Comparison of ENCODE assay signal across 9 mouse cellular contexts in the genomic region with DNA sequence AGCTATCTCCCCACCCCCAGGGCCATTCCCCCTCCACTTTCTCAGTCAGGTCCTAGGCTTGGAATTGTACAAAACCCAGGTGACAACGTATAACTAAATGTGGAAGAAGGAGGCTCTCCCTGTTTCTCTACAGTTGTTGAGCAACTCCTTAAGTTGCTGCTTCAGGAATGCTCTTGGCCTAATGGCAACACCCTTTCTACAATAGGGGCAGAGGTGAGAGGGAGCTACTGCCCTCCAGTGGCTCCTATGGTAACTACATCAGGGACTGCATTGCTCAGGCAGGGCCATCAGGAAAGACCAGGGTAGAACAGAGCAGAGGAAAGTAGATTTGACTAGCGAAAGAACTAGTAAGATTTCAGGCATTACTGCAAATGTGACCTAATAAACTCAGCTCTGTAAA. TPM values are rescaled to one million over a fixed set of nuclear protein-coding genes. Genes with fewer than 3 reads are reported as not detected.
DNase-seq lines count a peak whose midpoint lies in the region; ATAC-seq and TF ChIP-seq lines count a peak whose summit lies in the region.
"Had no signal": no experiment of that assay in that cellular context is flagged by ENCODE, and none has a peak within 500 bp of the region (broad histone marks: within the 10 kb centered on the region; RNA-seq: fewer than 3 reads in every experiment).

No protein-coding gene starts in this region.

- H3K36me3 ChIP-seq in heart, embryonic 12.5 days, result no peaks in the 10 kb centered on the region
- no peaks in the 10 kb centered on the region for H3K36me3 ChIP-seq in heart, embryonic 10.5 days

- DNase-seq in heart, adult 18-20 months, result peak; percentile 86 to 88
- DNase-seq in WW6 (ENCODE audit: low read depth, low spot score), result peak; percentile 81
- DNase-seq in cerebellum, postnatal 25 days, result peak; percentile 64 to 84
- DNase-seq in heart, embryonic 10.5 days (ENCODE audit: low spot score), result peak; percentile 86
- DNase-seq in layer of hippocampus, adult 2 months (ENCODE audit: low spot score in 2 of 2), result peak in 1 of 2 experiments; percentile 38
- peak; percentile 45 to 70 for DNase-seq in thymus, adult 18-20 months

- no peak overlapping the region for H3K27ac ChIP-seq in heart, embryonic 12.5 days (ENCODE audit: poor library complexity, severe bottlenecking)
- no peak overlapping the region; the same call in 1 of the 2 replicates for H3K27ac ChIP-seq in heart, embryonic 10.5 days
- no peak overlapping the region for H3K27ac ChIP-seq in layer of hippocampus, adult 2 months

- peak; percentile 84 for TF ChIP-seq CTCF in layer of hippocampus, adult 2 months (conservative IDR thresholded peaks at IDR 0.05)

- H3K4me2 ChIP-seq in heart, embryonic 12.5 days, result no peak overlapping the region

- no peaks in the 10 kb centered on the region for H3K27me3 ChIP-seq in heart, embryonic 12.5 days (replicated peaks)
- no peaks in the 10 kb centered on the region for H3K27me3 ChIP-seq in heart, embryonic 10.5 days (ENCODE audit: insufficient read depth, poor library complexity, severe bottlenecking)

- H3K4me3 ChIP-seq in heart, embryonic 12.5 days, result no peak overlapping the region
- H3K4me3 ChIP-seq in heart, embryonic 10.5 days, result no peak overlapping the region
- no peak overlapping the region for H3K4me3 ChIP-seq in layer of hippocampus, adult 2 months
- H3K4me3 ChIP-seq: megakaryocyte, embryonic 14.5 days had no signal

- no peaks in the 10 kb centered on the region for H3K9me3 ChIP-seq in heart, embryonic 12.5 days (replicated peaks)
- no peaks in the 10 kb centered on the region for H3K9me3 ChIP-seq in heart, embryonic 10.5 days
- H3K9me3 ChIP-seq: megakaryocyte, embryonic 14.5 days had no signal

- ATAC-seq in heart, embryonic 12.5 days (ENCODE audit: insufficient number of reproducible peaks, low FRiP score), result no peak
- ATAC-seq in megakaryocyte-erythroid progenitor cell, adult 5-6 weeks (replicated peaks; ENCODE audit: low FRiP score, low TSS enrichment, poor library complexity, severe bottlenecking), result peak; percentile 89

- no peak overlapping the region for H3K9ac ChIP-seq in heart, embryonic 12.5 days

- WGBS in heart, embryonic 12.5 days, result 37% methylated on average over 2 of the region's 2 CpGs
- 36% methylated on average over 2 of the region's 2 CpGs for WGBS in heart, embryonic 10.5 days

- H3K4me1 ChIP-seq in heart, embryonic 12.5 days (replicated peaks), result peaks cover 22% of the 10 kb centered on the region
- peaks cover 22% of the 10 kb centered on the region; the same call in 1 of the 2 replicates for H3K4me1 ChIP-seq in heart, embryonic 10.5 days

RNA-seq across cellular contexts. Expression of a gene that starts 28.8 kb away (rescaled TPM):
- total RNA-seq in heart, adult 18-20 months (2021), result 10 to 100 TPM; 15.0 to 16.8 TPM
- 16.3 and 16.5 TPM in 2 replicates for polyA plus RNA-seq in heart, embryonic 12.5 days (2016; fragmentation: Nextera tagmentation; extraction: Ambion mirVana)
- 14.4 and 19.7 TPM in 2 replicates for polyA plus RNA-seq in heart, embryonic 10.5 days (2016; fragmentation: Nextera tagmentation; extraction: Ambion mirVana)
- 10 to 100 TPM; 26.6 to 31.7 TPM for total RNA-seq in layer of hippocampus, adult 2 months (2021)
- total RNA-seq in megakaryocyte-erythroid progenitor cell, adult 5-6 weeks (2014; fragmentation: Nextera tagmentation), result 14.4 and 15.2 TPM in 2 replicates
- 26.2 and 26.7 TPM in 2 replicates for total RNA-seq in megakaryocyte-erythroid progenitor cell, adult 5-6 weeks (2017)
